Mouse (Mus musculus) lung, embryonic 14.5 days (tissue): ENCODE measurements around the gene Lgmn. TPM values are rescaled to one million over a fixed set of nuclear protein-coding genes. Genes with fewer than 3 reads are reported as not detected.

Source experiments
- ATAC-seq: fragments of 200-750 bp; cut with Nextera tagmentation; 2 replicates; pipeline ENCODE4 v1.8.0; 2017; ENCODE audit warnings: mild to moderate bottlenecking, moderate TSS enrichment, moderate library complexity; ENCODE audit not compliant: insufficient read depth
- DNase-seq: peaks from one replicate; pipeline ENCODE4 v3.0.0-alpha.2; 2015
- H3K27ac ChIP-seq: fragments of 300-500 bp; sonication (generic); 2 replicates; pipeline ENCODE4 v1.5.1; 2014; ENCODE audit warnings: low read depth, mild to moderate bottlenecking, moderate library complexity
- H3K27me3 ChIP-seq: fragments of 300-500 bp; sonication (generic); 2 replicates; pipeline ENCODE4 v1.6.1; 2014; ENCODE audit warnings: low read length, control low read depth; ENCODE audit not compliant: insufficient read depth
- H3K36me3 ChIP-seq: fragments of 300-500 bp; sonication (generic); 2 replicates; pipeline ENCODE4 v1.6.1; 2014; ENCODE audit warnings: control low read depth; ENCODE audit not compliant: insufficient read depth
- H3K4me1 ChIP-seq: fragments of 300-500 bp; sonication (generic); 2 replicates; pipeline ENCODE4 v1.6.1; 2014; ENCODE audit warnings: antibody characterized with exemption, control low read depth; ENCODE audit not compliant: insufficient read depth
- H3K4me2 ChIP-seq: fragments of 300-500 bp; sonication (generic); 2 replicates; pipeline ENCODE4 v1.6.1; 2014; ENCODE audit warnings: mild to moderate bottlenecking
- H3K4me3 ChIP-seq: fragments of 300-500 bp; sonication (generic); 2 replicates; pipeline ENCODE4 v1.5.1; 2014; ENCODE audit warnings: low read depth, low read length
- H3K9ac ChIP-seq: fragments of 300-500 bp; sonication (generic); 2 replicates; pipeline ENCODE4 v1.6.1; 2014
- H3K9me3 ChIP-seq: fragments of 300-500 bp; sonication (generic); 2 replicates; pipeline ENCODE4 v1.6.1; 2016; ENCODE audit warnings: low read depth, low read length, control low read depth
- CTCF ChIP-seq: IDR thresholded peaks from 2 replicates; pipeline ENCODE4 v1.5.1; 2016; ENCODE audit warnings: antibody characterized with exemption, low read depth
- WGBS: fragments of 180-500 bp; shearing (Covaris S2); extraction: QIAGEN DNeasy Blood & Tissue Kit; methylation state at CpG from one replicate; pipeline ENCODE4 v1.1.7; 2014; 5-methylcytosine and 5-hydroxymethylcytosine counted together
- polyA plus RNA-seq: library from polyadenylated mRNA; unstranded; fragments of >200 nt; fragmentation: Nextera tagmentation; extraction: Ambion mirVana; gene quantifications from 2 replicates; pipeline ENCODE4 v1.2.1, GENCODE M21; 2014

Lgmn gene
- polyA plus RNA-seq, 1 experiment from 2014 or later = 104 TPM

DNA sequence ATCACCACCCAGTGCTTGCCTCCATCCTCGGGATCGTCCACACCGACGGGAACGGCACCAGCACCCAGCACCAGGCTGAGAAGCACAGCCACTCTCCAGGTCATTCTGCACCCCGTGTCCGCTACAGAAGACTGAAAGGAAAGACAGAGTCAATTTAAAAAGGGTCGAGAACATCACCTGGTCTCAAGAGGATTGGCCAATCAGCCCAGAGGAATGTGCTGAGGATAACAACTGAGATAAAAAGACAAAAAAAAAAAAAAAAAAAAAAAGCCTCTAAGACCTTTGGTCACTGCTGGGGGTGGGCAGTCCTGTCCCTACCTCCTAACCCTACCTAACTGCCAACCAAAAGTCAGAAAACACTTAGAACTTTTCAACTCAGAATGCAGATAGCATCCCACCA, 16.0 kb downstream of the Lgmn start:
- Histone ChIP-seq H3K9ac (no peak overlapping the region), H3K27ac (no peak overlapping the region), H3K4me3 (no peak overlapping the region), H3K4me1 (no peaks in the 10 kb centered on the region), H3K4me2 (no peak overlapping the region), H3K36me3 (peaks cover 5% of the 10 kb centered on the region; the same call in 1 of the 2 replicates), H3K27me3 (no peaks in the 10 kb centered on the region), H3K9me3 (no peaks in the 10 kb centered on the region)
- DNase-seq = no peak
- TF ChIP-seq CTCF = no peak
- WGBS = 84% methylated on average over 8 of the region's 8 CpGs
- no peak for ATAC-seq

DNA sequence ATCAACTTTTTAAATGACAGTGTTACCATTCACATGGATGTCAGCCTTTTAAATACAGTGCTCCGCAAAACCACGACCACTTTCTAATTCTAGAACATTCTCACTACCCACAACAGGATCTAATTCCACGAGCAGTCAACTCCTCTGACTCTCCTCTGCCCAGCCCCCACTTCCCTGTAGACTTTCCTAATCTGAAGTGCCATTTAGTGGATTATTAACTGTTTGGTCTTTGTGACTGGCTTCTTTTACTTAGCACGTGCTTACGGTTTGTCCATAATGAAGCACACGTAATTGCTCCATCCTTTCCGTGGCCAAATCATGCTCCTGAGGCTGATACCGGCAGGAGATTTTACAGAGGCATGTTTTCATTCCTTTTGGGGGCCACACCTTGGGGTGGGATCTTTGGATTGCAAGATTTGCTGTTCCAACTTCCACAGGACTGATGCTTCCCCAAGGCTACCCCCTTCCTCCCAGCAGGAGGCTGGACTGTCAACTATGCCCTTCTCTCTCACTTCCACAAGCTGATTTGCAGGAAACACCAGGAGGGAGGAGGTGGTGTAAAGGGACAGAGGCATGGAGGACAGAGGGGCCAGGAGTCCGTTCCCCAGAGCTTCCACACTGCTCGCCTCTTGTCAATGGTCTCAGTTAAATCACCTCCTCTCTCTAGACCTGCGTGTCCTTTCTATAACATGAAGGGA, 16.8 kb downstream of the Lgmn start:
- DNase-seq (no peak), ATAC-seq (no peak)
- TF ChIP-seq CTCF = no peak
- Histone ChIP-seq H3K27me3 (no peaks in the 10 kb centered on the region), H3K36me3 (peaks cover 5% of the 10 kb centered on the region; the same call in 1 of the 2 replicates), H3K9me3 (no peaks in the 10 kb centered on the region), H3K27ac (no peak overlapping the region), H3K4me1 (no peaks in the 10 kb centered on the region), H3K4me2 (no peak overlapping the region), H3K9ac (no peak overlapping the region), H3K4me3 (no peak overlapping the region)
- WGBS = 78% methylated on average over 11 of the region's 11 CpGs

DNA sequence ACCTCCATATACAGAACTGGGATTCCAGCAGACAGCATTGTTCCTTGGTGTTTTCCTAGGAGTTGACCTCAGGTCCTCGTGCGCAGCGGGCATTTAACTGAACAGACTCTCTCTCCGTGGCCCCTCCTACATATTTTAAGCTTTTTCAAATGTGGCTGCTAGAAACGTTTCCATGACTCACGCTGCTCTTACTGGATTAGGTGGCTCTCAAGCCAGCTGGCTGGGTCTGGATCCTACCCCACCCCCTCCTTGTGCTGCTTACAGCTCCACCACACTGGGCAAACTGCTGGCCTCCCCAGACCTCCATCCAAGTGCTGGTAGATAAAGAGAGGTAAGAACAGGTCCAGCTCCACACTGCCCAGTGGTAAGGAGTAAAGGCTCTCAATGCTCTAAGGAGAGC, 17.5 kb downstream of the Lgmn start:
- H3K9me3 ChIP-seq = no peaks in the 10 kb centered on the region
- TF ChIP-seq CTCF = no peak
- 69% methylated on average over 6 of the region's 6 CpGs for WGBS
- DNase-seq = peak; percentile 42
- H3K4me3 ChIP-seq = no peak overlapping the region
- H3K4me1 ChIP-seq = no peaks in the 10 kb centered on the region
- no peak overlapping the region for H3K4me2 ChIP-seq
- peak; percentile 58; the same call in 1 of the 2 replicates for ATAC-seq
- no peak overlapping the region; the same call in 1 of the 2 replicates for H3K27ac ChIP-seq
- H3K27me3 ChIP-seq = no peaks in the 10 kb centered on the region
- no peak overlapping the region for H3K9ac ChIP-seq
- peaks cover 5% of the 10 kb centered on the region; the same call in 1 of the 2 replicates for H3K36me3 ChIP-seq

DNA sequence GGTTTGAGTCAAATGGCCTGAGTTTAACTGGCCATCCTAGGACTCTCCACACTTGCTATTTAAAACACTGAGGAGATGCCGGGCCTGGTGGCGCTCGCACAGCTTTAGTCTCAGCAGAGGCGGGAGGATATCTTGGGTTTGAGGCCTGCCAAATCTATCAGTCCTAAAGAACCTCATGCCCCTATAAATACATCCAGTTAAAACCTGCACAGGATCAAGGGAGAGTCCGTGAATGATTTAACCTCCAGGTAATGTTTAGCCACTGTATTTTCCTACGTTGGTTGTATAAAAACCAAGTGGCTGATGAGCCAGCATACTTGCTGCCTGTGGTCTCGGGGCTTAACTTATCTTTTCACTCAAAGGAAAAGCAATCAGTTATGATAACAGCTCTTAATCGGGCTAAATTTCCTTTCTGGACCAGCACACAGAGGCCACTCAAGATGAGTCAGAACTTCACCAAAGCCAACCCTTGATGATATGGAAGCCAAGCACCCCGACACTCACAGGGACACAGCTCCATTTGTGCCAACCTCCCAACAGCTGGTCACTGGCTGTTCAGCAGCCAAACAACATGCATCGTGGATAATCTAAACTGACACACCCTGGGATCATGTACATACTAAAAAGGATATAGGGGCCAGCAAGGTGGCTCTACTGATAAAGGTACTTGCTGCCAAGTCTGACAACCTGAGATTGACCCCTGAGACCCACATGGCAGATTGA, 19.3 kb downstream of the Lgmn start:
- Histone ChIP-seq H3K9ac (no peak overlapping the region), H3K4me1 (no peaks in the 10 kb centered on the region), H3K27ac (no peak overlapping the region), H3K4me2 (no peak overlapping the region), H3K27me3 (no peaks in the 10 kb centered on the region), H3K9me3 (no peaks in the 10 kb centered on the region), H3K36me3 (no peaks in the 10 kb centered on the region), H3K4me3 (no peak overlapping the region)
- DNase-seq (no peak), ATAC-seq (no peak)
- 78% methylated on average over 10 of the region's 10 CpGs for WGBS
- TF ChIP-seq CTCF = no peak

DNA sequence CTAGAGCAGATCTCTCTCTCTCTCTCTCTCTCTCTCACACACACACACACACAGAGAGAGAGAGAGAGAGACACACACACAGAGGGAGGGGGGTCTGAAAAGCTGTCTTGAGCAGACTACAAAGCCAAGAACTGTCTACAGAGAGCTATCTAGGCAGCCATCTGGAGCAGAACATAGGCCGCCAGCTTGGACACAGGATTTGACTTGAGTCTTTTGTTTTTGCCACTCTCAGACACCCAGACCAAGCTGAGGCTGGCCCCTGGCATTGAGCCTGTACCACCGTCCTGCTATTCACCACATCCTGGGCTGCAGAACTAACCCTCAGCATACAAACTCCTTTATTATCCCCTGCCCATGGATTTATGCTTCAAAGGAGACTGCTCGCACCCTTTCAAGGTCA, 20.1 kb downstream of the Lgmn start:
- H3K27me3 ChIP-seq = no peaks in the 10 kb centered on the region
- DNase-seq (no peak), ATAC-seq (no peak)
- H3K27ac ChIP-seq = peak overlapping the region; percentile 15; the same call in 1 of the 2 replicates
- no peak for TF ChIP-seq CTCF
- H3K36me3 ChIP-seq = 0 out of 2 replicates have a peak, but pooled peaks cover 2% of the 10 kb centered on the region
- H3K4me2 ChIP-seq = no peak overlapping the region
- no peaks in the 10 kb centered on the region for H3K9me3 ChIP-seq
- H3K4me3 ChIP-seq = no peak overlapping the region
- H3K9ac ChIP-seq = no peak overlapping the region
- H3K4me1 ChIP-seq = no peaks in the 10 kb centered on the region
- WGBS = 61% methylated on average over 3 of the region's 3 CpGs

DNA sequence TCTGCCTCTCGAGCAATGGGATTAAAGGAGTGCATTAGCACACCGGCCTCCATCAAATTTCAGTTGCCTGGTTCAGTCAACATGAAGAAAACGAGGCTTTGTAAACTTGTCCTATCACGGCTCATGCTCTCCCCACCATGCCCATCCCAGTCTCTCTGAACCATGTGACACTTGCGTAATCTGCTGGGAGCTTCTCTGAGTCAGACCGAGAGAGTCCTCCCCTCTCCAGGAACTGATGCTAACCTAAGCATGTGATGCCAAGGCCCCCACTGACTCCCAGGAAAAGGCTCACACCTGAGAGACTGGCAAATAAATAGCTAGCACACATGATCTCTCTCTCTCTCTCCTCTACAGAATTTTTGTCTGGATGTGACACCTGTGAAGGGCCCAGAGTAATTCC, 21.9 kb downstream of the Lgmn start:
- Histone ChIP-seq H3K9ac (no peak overlapping the region), H3K4me2 (no peak overlapping the region), H3K4me1 (no peaks in the 10 kb centered on the region), H3K27me3 (no peaks in the 10 kb centered on the region), H3K27ac (no peak overlapping the region), H3K9me3 (no peaks in the 10 kb centered on the region), H3K36me3 (0 out of 2 replicates have a peak, but pooled peaks cover 7% of the 10 kb centered on the region), H3K4me3 (no peak overlapping the region)
- ATAC-seq = no peak
- DNase-seq = no peak
- 82% methylated on average over 6 of the region's 6 CpGs for whole genome bisulfite sequencing
- no peak for TF ChIP-seq CTCF

DNA sequence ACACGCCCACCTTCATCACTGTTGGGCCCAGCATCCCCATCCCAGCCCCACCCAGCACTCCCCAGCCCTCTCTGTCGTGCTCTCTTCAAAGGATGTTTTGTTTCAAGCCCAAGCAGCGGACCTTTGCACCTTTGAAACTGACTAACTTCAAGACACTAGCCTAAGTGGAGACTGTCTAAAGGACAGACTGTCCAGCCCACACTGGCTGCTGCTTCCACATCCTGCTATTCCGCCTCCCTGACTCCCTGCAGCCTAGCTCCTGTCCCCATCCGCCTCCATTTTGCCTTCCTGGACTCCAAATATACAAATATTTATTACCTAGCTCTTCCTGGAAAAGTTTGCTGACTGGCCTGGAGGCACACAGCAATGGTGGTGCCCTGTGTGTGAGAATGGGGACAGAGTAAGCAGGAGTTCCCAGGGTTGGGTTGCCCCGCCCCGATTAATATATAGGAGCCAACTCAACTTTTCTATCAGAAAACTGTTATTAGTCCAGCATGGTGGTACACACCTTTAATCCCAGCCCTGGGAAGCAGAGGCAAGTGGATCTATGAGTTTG, 22.6 kb downstream of the Lgmn start:
- no peak overlapping the region for H3K27ac ChIP-seq
- H3K9me3 ChIP-seq = no peaks in the 10 kb centered on the region
- H3K4me1 ChIP-seq = no peaks in the 10 kb centered on the region
- no peak overlapping the region for H3K4me2 ChIP-seq
- 0 out of 2 replicates have a peak, but pooled peaks have one; percentile 10 for ATAC-seq
- TF ChIP-seq CTCF = no peak
- no peak for DNase-seq
- 67% methylated on average over 7 of the region's 7 CpGs for whole genome bisulfite sequencing
- no peak overlapping the region for H3K4me3 ChIP-seq
- no peak overlapping the region for H3K9ac ChIP-seq
- no peaks in the 10 kb centered on the region for H3K27me3 ChIP-seq
- 0 out of 2 replicates have a peak, but pooled peaks cover 7% of the 10 kb centered on the region for H3K36me3 ChIP-seq
